Mouse (Mus musculus) heart, embryonic 16.5 days (tissue): ENCODE measurements around the gene Capza1. TPM values are rescaled to one million over a fixed set of nuclear protein-coding genes. Genes with fewer than 3 reads are reported as not detected.

Source experiments
- ATAC-seq: fragments of 200-750 bp; cut with Nextera tagmentation; replicated peaks from 2 replicates; pipeline ENCODE4 v1.8.0; 2017; ENCODE audit warnings: moderate number of reproducible peaks; ENCODE audit not compliant: insufficient read depth, low FRiP score; ENCODE audit errors: extremely low read depth
- H3K27ac ChIP-seq: fragments of 300-500 bp; sonication (generic); 2 replicates; pipeline ENCODE4 v1.5.1; 2014; ENCODE audit warnings: mild to moderate bottlenecking, low read length, control low read depth, moderate library complexity
- H3K27me3 ChIP-seq: fragments of 300-500 bp; sonication (generic); 2 replicates; pipeline ENCODE4 v1.6.1; 2014; ENCODE audit warnings: low read length, mixed read lengths; ENCODE audit not compliant: control insufficient read depth, insufficient read depth
- H3K36me3 ChIP-seq: fragments of 300-500 bp; sonication (generic); 2 replicates; pipeline ENCODE4 v1.6.1; 2014; ENCODE audit not compliant: control insufficient read depth, insufficient read depth
- H3K4me1 ChIP-seq: fragments of 300-500 bp; sonication (generic); 2 replicates; pipeline ENCODE4 v1.6.1; 2014; ENCODE audit warnings: low read length, mixed read lengths; ENCODE audit not compliant: control insufficient read depth, insufficient read depth
- H3K4me2 ChIP-seq: fragments of 300-500 bp; sonication (generic); 2 replicates; pipeline ENCODE4 v1.6.1; 2014; ENCODE audit warnings: low read depth, mild to moderate bottlenecking, control low read depth, low read length
- H3K4me3 ChIP-seq: fragments of 300-500 bp; sonication (generic); 2 replicates; pipeline ENCODE4 v1.5.1; 2014; ENCODE audit warnings: mild to moderate bottlenecking, control low read depth, low read length
- H3K9ac ChIP-seq: fragments of 300-500 bp; sonication (generic); 2 replicates; pipeline ENCODE4 v1.6.1; 2014; ENCODE audit warnings: low read length, control low read depth
- H3K9me3 ChIP-seq: fragments of 300-500 bp; sonication (generic); replicated peaks from 2 replicates; pipeline ENCODE4 v1.6.1; 2016; ENCODE audit warnings: low read length; ENCODE audit not compliant: control insufficient read depth
- WGBS: fragments of 180-500 bp; shearing (Covaris S2); extraction: QIAGEN DNeasy Blood & Tissue Kit; methylation state at CpG from one replicate; pipeline ENCODE4 v1.1.7; 2014; 5-methylcytosine and 5-hydroxymethylcytosine counted together
- polyA plus RNA-seq: library from polyadenylated mRNA; unstranded; fragments of >200 nt; fragmentation: Nextera tagmentation; extraction: Ambion mirVana; gene quantifications from 2 replicates; pipeline ENCODE4 v1.2.1, GENCODE M21; 2015

Capza1 gene
- polyA plus RNA-seq, 1 experiment from 2014 or later = 187 TPM

- Histone ChIP-seq H3K27me3 (peaks cover 19% of the 10 kb centered on the region), H3K9me3 (no peaks in the 10 kb centered on the region), H3K9ac (no peak overlapping the region), H3K4me1 (peaks cover 5% of the 10 kb centered on the region; the same call in 1 of the 2 replicates), H3K4me3 (no peak overlapping the region), H3K27ac (no peak overlapping the region), H3K4me2 (no peak overlapping the region), H3K36me3 (no peaks in the 10 kb centered on the region)
- 80% methylated on average over 7 of the region's 7 CpGs for WGBS
- ATAC-seq = no peak
Observed at GRCm38 (mm10) chr3:104773301-104773700, 91.0 kb downstream of the Capza1 start.

Other genes starting within 250 kb of the Capza1 start
- 79.9 and 84.1 TPM in 2 replicates for gene Slc16a1, start 225.8 kb downstream of the Capza1 start, polyA plus RNA-seq
- gene Ppm1j, start 83.4 kb downstream of the Capza1 start, polyA plus RNA-seq = 36.9 and 38.9 TPM in 2 replicates
- gene Fam19a3, start 82.7 kb downstream of the Capza1 start, polyA plus RNA-seq = 0.99 and 1.8 TPM in 2 replicates
- gene Rhoc, start 76.1 kb downstream of the Capza1 start, polyA plus RNA-seq = 165 TPM in 2 replicates
- gene Mov10, start 45.9 kb downstream of the Capza1 start, polyA plus RNA-seq = 25.4 and 29.7 TPM in 2 replicates
- gene St7l, start 500 bp downstream of the Capza1 start, polyA plus RNA-seq = 24.8 and 29.1 TPM in 2 replicates
- gene Wnt2b, start 97.4 kb upstream of the Capza1 start, polyA plus RNA-seq = 1.0 and 1.1 TPM in 2 replicates
- 19.4 and 21.7 TPM in 2 replicates for gene Cttnbp2nl, start 188.6 kb upstream of the Capza1 start, polyA plus RNA-seq
- gene 4930564D02Rik, start 202.3 kb upstream of the Capza1 start, polyA plus RNA-seq = not detected in 2 replicates